Mouse (Mus musculus): ENCODE data around the gene Efcc1.
"Not testable (repeated sequence)": the region's sequence is repeated elsewhere in the genome, so short reads cannot be mapped to it uniquely, and the experiment has no call there.

Gene Efcc1

DNA sequence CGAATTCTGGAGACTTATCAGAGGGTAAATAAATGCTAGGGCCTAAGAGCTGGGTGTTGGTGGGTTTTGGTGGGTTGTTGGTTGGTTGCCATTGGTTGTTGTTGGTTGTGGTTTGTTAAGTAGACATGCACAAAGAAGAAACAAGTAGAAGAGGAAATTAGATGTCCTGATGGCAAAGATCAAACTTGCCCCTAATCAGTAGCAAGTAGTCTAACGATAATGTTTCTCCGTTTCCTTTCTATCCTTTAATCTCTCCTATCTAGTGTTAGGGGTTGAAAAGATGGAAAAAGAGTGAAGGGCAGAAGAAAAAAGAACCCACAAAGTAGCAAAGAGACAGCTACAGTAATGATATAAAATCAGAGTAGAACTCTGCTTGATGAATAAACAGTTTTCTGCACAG is 14.0 kb downstream of the Efcc1 start:
- no peak for DNase-seq (ENCODE audit: low spot score)

DNA sequence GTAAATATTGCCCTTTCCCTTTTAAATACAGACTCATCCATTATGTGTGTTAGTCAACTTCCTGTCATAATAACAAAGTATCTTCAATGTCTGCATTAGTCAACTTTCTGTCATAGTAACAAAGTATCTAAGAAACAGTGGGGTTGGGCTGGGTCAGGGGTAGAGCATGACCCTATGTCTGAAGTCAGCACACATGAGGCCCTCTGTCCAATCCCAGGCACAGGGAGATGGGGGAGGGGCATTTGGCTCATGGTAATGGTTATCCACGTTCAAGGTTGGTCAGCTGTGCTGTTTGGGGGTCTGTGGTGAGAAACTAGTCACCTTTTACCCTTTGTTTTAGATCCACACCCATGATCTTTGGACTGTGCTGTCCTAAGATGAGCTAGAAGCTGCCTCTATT is 14.6 kb downstream of the Efcc1 start:
- DNase-seq (ENCODE audit: low spot score): no peak

- no peak for DNase-seq (ENCODE audit: low spot score)
Observed at GRCm38 (mm10) chr6:87746059-87746458, 15.4 kb downstream of the Efcc1 start.

GRCm38 (mm10) chr6:87746849-87747248 is 16.2 kb downstream of the Efcc1 start:
- DNase-seq (ENCODE audit: low spot score): peak; percentile 33

DNA sequence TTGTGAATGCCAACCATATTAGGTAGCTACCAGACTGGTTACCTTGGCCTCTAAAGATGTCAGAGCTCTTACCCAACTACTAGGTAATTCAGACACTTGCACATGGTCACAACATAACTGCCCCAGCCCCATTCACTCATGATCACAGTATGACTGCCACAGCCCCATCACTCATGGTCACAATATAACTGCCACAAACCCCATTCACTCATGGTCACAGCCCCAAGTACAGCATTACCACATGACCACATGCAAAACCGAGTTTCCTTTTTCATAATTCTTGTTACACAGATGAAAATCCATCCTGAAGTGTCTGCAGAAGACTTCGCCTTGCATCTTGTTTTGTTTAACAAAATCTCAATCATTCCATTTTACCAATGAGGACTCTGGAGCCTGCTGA is 17.4 kb downstream of the Efcc1 start:
- DNase-seq (ENCODE audit: low spot score): no peak

- DNase-seq (ENCODE audit: low spot score): no peak
Observed at GRCm38 (mm10) chr6:87748531-87748930, 17.9 kb downstream of the Efcc1 start.

GRCm38 (mm10) chr6:87750184-87750910 is 19.7 kb downstream of the Efcc1 start:
- DNase-seq (ENCODE audit: low spot score): no peak

DNA sequence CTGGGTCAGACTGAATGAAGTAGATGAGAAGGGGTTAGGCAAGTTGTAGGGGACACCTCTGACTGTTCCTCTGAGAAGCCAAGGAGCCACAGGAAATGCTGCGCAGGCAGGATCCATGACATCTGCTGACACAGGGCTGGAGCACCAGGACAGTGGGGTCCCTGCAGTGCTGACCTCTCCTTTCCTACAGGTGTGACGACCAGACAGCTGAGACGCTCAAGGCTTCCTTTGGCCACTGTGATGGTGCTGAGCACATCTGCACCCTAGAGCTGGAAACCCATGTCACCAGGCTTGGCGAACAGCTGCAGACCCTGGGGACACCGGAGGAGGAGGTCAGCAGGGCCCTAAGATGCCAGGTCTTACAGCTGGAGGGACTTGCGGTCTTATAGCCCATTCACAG is 20.9 kb downstream of the Efcc1 start:
- no peak for DNase-seq (ENCODE audit: low spot score)

- DNase-seq (ENCODE audit: low spot score): no peak
Observed at GRCm38 (mm10) chr6:87755196-87755595, 24.5 kb downstream of the Efcc1 start.

- DNase-seq (ENCODE audit: low spot score): no peak
Observed at GRCm38 (mm10) chr6:87756896-87757295, 26.2 kb downstream of the Efcc1 start.

DNA sequence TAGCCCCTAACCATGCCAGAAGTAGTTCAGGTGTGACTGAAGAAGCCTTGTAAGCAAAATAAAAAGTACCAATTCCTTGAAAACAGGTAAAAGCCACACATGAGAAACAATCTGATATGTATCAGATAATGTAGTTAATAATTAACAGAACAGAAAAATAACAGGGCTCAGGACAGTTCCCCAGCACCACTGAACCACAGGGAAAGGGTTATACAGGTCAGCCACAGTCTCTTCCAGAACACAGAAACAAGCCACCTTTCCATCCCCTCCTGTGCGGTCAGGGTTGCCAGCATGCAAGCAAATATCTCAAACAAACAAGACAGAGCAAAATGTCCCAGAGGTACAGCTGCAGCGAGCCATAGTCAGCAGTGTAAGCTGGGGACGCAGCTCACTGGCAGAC is 28.7 kb downstream of the Efcc1 start:
- DNase-seq (ENCODE audit: low spot score): no peak

DNA sequence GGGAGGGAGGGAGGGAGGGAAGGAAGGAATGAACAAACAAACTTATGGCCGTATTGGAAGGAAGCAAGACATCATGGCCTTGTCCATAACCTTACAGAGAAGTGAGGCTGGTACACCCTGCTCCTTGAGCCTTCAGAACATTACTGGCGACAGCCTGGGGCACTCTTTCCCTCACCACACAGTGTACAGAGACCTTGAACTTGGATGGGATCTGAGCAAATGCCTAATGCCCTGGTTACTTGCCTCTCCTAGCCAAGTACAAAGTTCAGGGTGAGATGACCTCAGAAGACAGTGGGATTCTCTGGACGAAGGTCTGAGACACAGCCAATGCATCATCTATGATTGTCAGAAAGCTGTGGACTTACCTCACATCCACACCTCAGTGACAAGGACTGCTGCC is 29.2 kb downstream of the Efcc1 start:
- DNase-seq (ENCODE audit: low spot score): no peak

DNA sequence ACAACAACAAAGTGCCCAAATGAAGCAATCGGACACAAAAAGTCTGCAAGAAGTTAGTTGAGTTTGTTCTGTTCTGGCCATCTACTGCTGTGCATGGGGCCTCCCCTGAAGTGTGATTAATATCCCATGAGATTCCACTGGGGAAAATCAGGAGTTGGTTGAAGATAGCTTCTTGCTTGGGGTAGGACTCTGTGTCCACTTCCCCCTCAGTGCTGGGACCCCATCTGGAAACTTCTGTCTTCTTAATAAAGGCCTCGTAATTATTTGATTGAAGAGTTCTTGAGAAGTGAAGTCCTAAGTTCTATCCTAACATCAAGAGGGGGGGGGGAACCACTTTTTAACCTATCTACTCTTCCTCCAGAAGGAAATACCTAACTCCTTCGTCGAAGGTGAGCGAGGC is 31.5 kb downstream of the Efcc1 start:
- no peak for DNase-seq (ENCODE audit: low spot score)

- no peak for DNase-seq (ENCODE audit: low spot score)
Observed at GRCm38 (mm10) chr6:87763376-87764280, 33.0 kb downstream of the Efcc1 start.

GRCm38 (mm10) chr6:87764296-87764695 is 33.6 kb downstream of the Efcc1 start:
- DNase-seq (ENCODE audit: low spot score): not testable (repeated sequence)

DNA sequence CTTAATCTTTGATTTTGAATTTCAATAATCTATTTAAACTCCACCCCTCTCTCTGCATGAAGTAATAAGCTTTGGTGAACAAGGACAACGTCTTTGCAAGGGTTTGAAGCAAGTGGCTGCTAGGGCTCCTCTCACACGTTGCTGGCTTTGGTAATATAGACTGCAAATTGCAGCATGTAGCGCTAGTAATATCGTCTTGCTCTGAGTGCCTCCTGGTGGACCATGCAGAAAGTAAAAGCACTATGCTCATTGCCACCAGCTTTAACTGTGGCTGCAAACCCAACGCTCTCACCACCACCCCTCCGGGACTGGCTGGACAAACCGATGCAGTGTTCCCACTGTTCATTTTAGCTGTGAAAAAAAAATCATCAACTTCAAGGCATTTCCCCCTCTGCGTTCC is 40.0 kb downstream of the Efcc1 start:
- DNase-seq (ENCODE audit: low spot score): no peak

DNA sequence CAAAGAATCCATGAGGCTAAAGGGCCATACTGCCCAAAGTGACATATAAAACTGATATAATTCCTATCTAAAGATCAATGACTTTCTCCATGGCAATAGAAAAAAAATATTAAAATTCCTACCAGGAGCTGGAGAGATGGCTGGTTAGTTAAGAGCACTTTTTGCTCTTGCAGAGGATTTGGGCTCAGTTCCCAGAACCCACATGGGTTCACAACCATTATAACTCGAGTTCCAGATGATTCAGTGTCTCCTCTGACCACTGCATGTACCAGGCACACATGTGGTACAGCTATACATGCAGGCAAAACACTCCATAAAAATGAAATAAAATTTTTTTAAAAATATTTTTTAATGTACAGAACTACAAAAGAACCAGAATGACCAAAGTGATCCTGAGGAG is 43.8 kb downstream of the Efcc1 start:
- no peak for DNase-seq (ENCODE audit: low spot score)

GRCm38 (mm10) chr6:87774909-87775308 is 44.2 kb downstream of the Efcc1 start:
- DNase-seq (ENCODE audit: low spot score): no peak

DNA sequence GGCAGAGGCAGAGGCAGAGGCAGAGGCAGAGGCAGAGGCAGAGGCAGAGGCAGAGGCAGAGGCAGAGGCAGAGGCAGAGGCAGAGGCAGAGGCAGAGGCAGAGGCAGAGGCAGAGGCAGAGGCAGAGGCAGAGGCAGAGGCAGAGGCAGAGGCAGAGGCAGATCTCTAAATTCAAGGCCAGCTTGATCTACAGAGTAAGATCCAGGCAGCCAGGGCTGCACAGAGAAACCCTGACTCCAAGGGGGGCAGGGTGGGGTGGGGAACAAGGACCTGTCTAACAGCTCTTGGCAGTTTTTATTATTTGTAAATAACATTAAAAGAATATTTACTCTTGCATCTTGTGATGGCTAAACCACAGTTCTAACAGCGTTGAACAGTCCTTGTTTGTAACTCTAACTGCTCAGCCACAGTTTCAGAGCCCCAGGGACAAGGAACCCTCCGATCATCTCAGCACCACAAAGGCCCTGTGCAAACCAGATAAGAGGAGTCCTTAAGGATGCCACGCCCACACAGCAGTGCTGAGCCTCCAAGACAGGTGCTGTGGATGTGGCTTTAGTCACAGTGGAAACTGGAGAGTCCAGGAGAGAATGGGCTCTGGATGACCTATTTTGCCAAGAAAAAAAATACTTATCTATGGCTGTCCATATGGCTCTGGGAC is 45.0 kb downstream of the Efcc1 start:
- no peak for DNase-seq (ENCODE audit: low spot score)

GRCm38 (mm10) chr6:87776663-87777062 is 46.0 kb downstream of the Efcc1 start:
- no peak for DNase-seq (ENCODE audit: low spot score)

- DNase-seq (ENCODE audit: low spot score): no peak
Observed at GRCm38 (mm10) chr6:87777842-87778241, 47.2 kb downstream of the Efcc1 start, which contains the start of gene Gp9. Gene Gp9, plus strand, starts transcription at chr6:87778072.

DNA sequence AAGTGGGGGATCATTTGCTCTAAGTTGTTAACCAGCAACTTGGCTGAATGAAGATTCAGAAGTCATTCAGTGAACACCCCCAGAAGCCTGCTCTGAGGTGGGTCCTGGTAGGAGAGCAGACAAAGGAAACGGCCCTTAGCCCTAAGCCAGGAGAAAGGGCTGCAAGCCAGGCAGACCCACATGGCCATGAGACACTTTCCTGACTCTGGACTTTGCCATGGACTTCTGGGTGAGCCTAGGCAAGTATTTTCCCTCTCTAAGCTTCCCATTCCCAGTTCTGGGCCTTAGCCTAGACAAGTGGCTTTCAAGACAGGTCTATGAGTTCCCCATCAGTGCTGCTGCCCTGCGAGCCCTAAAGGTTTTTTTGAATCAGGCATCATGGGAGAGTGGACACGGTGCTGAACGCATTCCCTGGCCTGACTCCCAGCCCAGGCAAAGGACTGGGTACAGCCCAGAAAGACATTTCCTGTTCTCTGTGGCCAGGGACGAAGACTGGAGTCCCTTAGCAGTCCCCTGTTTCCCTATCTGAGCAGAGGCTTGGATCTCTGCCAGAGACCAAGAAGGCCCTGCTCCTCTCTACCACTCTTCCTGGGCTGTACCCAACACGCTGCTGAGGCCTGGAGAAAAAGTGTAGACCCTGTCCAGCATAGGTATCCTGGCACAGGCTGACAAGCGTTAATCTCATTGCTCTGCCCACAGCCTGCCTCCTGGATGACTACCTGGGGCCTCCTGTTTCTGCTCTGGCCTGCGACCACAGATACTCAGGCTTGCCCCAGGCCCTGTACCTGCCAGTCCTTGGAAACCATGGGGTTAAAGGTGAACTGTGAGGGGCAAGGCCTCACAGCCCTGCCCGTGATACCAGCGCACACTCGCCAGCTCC is 47.9 kb downstream of the Efcc1 start:
- DNase-seq (ENCODE audit: low spot score): no peak

All from urinary bladder, postnatal 25 days (tissue).